Mouse (Mus musculus) cortical plate, adult 2 months (tissue): ENCODE results near the gene Gm49383.
A peak's percentile ranks its signal among the peaks of the same experiment; 100 is the strongest.
"Not testable (repeated sequence)": the region's sequence is repeated elsewhere in the genome, so short reads cannot be mapped to it uniquely, and the experiment has no call there.

Experiments used
- CTCF ChIP-seq: fragments of 200-500 bp; IDR thresholded peaks from 2 replicates; pipeline ENCODE4 v1.5.1; 2011; ENCODE audit warnings: mild to moderate bottlenecking, control low read depth, low read length; ENCODE audit not compliant: insufficient read depth; ENCODE audit errors: extremely low read depth
- POLR2A ChIP-seq: fragments of 200-500 bp; IDR thresholded peaks from 2 replicates; pipeline ENCODE4 v1.6.1; 2011; ENCODE audit warnings: mild to moderate bottlenecking, low read length, control low read depth; ENCODE audit not compliant: insufficient read depth; ENCODE audit errors: extremely low read depth

DNA sequence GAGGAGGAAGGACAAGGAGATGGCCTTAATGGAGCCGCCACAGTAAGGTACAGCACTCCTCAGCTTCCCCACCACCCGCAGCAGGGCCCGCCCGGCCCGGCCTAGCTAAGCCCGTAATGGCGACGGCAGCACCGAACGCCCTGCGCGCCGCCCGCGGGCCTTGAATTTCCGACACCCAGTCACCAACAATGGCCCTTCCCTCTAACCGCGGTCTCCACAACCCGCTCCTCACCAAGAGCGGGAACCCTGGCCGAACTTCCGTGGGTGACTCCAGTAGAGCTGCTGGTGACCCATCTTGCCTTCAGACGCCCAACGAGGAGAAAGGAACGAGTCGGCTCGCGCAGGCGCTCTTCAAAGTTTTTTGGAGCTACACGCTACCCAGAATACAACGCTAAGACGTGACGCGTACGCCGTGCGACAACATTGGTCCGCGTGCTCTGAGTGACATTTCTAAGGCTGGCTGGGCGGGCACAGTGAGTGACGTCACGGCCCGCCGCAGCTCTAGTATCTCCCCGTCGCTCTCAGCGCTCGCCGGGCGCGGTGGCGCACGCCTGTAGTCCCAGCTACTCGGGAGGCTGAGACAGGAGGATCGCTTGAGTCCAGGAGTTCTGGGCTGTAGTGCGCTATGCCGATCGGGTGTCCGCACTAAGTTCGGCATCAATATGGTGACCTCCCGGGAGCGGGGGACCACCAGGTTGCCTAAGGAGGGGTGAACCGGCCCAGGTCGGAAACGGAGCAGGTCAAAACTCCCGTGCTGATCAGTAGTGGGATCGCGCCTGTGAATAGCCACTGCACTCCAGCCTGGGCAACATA, 37.9 kb downstream of the Gm49383 start, which contains the start of gene Rps29:
- TF ChIP-seq CTCF: not testable (repeated sequence)
- TF ChIP-seq POLR2A: peak; percentile 94
